Comparison of ENCODE assay signal across 10 mouse cellular contexts in the genomic region with DNA sequence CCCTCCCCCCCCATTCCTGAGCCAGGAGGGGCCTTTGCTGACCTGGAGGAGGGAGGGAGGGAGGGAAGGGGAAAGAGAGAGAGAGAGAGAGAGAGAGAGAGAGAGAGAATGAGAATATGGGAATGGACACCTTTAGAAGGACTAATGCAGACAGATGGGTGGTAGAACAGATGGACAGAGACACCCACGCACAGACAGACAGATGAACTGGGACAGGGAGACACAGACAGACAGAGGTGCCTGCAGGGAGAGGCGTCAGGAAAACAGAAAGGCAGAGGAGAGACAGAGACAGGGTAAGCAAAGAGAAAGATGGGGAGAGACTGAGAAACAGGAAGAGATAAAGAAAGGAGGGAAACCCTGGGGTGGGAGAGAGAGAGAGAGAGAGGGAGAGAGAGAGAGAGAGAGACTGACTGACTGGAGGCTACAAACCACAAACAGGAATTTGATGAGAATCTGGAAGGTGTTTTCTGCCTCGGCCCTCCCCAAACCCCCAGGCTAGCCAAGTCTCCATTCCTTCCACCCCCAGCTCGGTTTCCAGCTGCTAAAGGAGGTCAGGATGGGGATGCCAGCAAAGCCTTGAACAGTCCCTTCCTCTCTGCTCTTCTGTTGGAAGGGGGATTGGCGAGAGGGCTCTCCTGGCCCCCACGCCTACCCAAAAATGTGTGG. TPM values are rescaled to one million over a fixed set of nuclear protein-coding genes. Genes with fewer than 3 reads are reported as not detected.
DNase-seq lines count a peak whose midpoint lies in the region; ATAC-seq and TF ChIP-seq lines count a peak whose summit lies in the region.
"Had no signal": no experiment of that assay in that cellular context is flagged by ENCODE, and none has a peak within 500 bp of the region (broad histone marks: within the 10 kb centered on the region; RNA-seq: fewer than 3 reads in every experiment).

No protein-coding gene starts in this region.

- no peaks in the 10 kb centered on the region for H3K27me3 ChIP-seq in embryonic facial prominence, embryonic 15.5 days
- no peaks in the 10 kb centered on the region for H3K27me3 ChIP-seq in midbrain, embryonic 16.5 days (ENCODE audit: control insufficient read depth, insufficient read depth, low read depth, low read length)

- 27% methylated on average over 6 of the region's 6 CpGs for WGBS in embryonic facial prominence, embryonic 15.5 days
- WGBS in midbrain, embryonic 16.5 days, result 67% methylated on average over 6 of the region's 6 CpGs

- peak overlapping the region; percentile 79 for H3K4me2 ChIP-seq in embryonic facial prominence, embryonic 15.5 days (replicated peaks)
- H3K4me2 ChIP-seq in midbrain, embryonic 16.5 days (ENCODE audit: low read length), result no peak overlapping the region

- peak overlapping the region; percentile 50 for H3K4me3 ChIP-seq in gastrocnemius, adult 2 months
- peak overlapping the region; percentile 11; the same call in 1 of the 2 replicates for H3K4me3 ChIP-seq in layer of hippocampus, adult 2 months
- H3K4me3 ChIP-seq in embryonic facial prominence, embryonic 15.5 days (replicated peaks), result peak overlapping the region; percentile 7; the same call in 1 of the 2 replicates
- H3K4me3 ChIP-seq in midbrain, embryonic 16.5 days (ENCODE audit: low read depth, low read length), result no peak overlapping the region

- DNase-seq in gastrocnemius, adult 2 months, result peak; percentile 57
- DNase-seq in gastrocnemius, adult 8-10 months (ENCODE audit: low spot score in 2 of 2), result no peak
- DNase-seq in layer of hippocampus, adult 2 months (ENCODE audit: low spot score in 2 of 2), result peak; percentile 54 to 66
- no peak for DNase-seq in layer of hippocampus, adult 11-12 months (ENCODE audit: low spot score)
- DNase-seq in adrenal gland, adult (ENCODE audit: inconsistent age in 2 of 2, low spot score in 1 of 2), result no peak
- DNase-seq in urinary bladder, adult 2 months (ENCODE audit: low spot score), result no peak
- DNase-seq: lung, postnatal 36 days had no signal

- no peak for ATAC-seq in embryonic facial prominence, embryonic 15.5 days (ENCODE audit: insufficient number of reproducible peaks, low FRiP score, low TSS enrichment, low read depth)
- ATAC-seq in midbrain, embryonic 16.5 days, result no peak

- no peak overlapping the region for H3K9ac ChIP-seq in embryonic facial prominence, embryonic 15.5 days
- H3K9ac ChIP-seq in midbrain, embryonic 16.5 days (ENCODE audit: low read depth, low read length), result peak overlapping the region; percentile 34; the same call in 1 of the 2 replicates

- no peaks in the 10 kb centered on the region for H3K9me3 ChIP-seq in embryonic facial prominence, embryonic 15.5 days (replicated peaks)
- H3K9me3 ChIP-seq in midbrain, embryonic 16.5 days (replicated peaks; ENCODE audit: control insufficient read depth, low read length, poor library complexity, severe bottlenecking), result no peaks in the 10 kb centered on the region

- peaks cover 100% of the 10 kb centered on the region for H3K4me1 ChIP-seq in embryonic facial prominence, embryonic 15.5 days
- peaks cover 89% of the 10 kb centered on the region for H3K4me1 ChIP-seq in midbrain, embryonic 16.5 days (ENCODE audit: control insufficient read depth, insufficient read depth, low read length)

- TF ChIP-seq CTCF in gastrocnemius, adult 2 months (IDR thresholded peaks at IDR 0.05), result no peak
- TF ChIP-seq CTCF in layer of hippocampus, adult 2 months (conservative IDR thresholded peaks at IDR 0.05), result no peak

- 0 out of 2 replicates have a peak, but pooled peaks cover 6% of the 10 kb centered on the region for H3K36me3 ChIP-seq in embryonic facial prominence, embryonic 15.5 days
- H3K36me3 ChIP-seq in midbrain, embryonic 16.5 days (ENCODE audit: control insufficient read depth, insufficient read depth, low read length), result no peaks in the 10 kb centered on the region

- H3K27ac ChIP-seq in gastrocnemius, adult 2 months, result peak overlapping the region; percentile 98
- H3K27ac ChIP-seq in layer of hippocampus, adult 2 months, result peak overlapping the region; percentile 73
- peak overlapping the region; percentile 99 for H3K27ac ChIP-seq in embryonic facial prominence, embryonic 15.5 days (replicated peaks)
- no peak overlapping the region for H3K27ac ChIP-seq in midbrain, embryonic 16.5 days (ENCODE audit: low read length)

- intact Hi-C loops in gastrocnemius, adult 2 months (cut with DNase I), result no loop called here

RNA-seq across cellular contexts. Expression of gene Ahdc1, which starts 6.7 kb away (rescaled TPM):
- total RNA-seq in gastrocnemius, adult 2 months (2021), result 10 to 100 TPM; 30.2 to 55.1 TPM
- 10 to 100 TPM; 26.3 to 32.9 (median 28.9) TPM for total RNA-seq in gastrocnemius, adult 8-10 months (2022)
- total RNA-seq in layer of hippocampus, adult 2 months (2021), result 100 to 1,000 TPM; 108 to 113 TPM
- 13.2 and 13.9 TPM in 2 replicates for polyA plus RNA-seq in embryonic facial prominence, embryonic 15.5 days (2015; fragmentation: Nextera tagmentation; extraction: Ambion mirVana)
- 11.2 and 12.5 TPM in 2 replicates for polyA plus RNA-seq in midbrain, embryonic 16.5 days (2015; fragmentation: Nextera tagmentation; extraction: Ambion mirVana)
- 5.3 and 13.3 TPM in 2 replicates for polyA plus RNA-seq in urinary bladder, adult 2 months (2012; rRNA removed)

RNA-seq across cellular contexts. Expression of gene Fgr, which starts 43.8 kb away (rescaled TPM):
- under 1 TPM in 1 of 2 experiments, not detected in 1; 0.06 TPM for total RNA-seq in gastrocnemius, adult 2 months (2021)
- not detected for total RNA-seq in gastrocnemius, adult 8-10 months (2022)
- total RNA-seq in layer of hippocampus, adult 2 months (2021), result under 1 TPM in 1 of 2 experiments, not detected in 1; 0.12 TPM
- polyA plus RNA-seq in embryonic facial prominence, embryonic 15.5 days (2015; fragmentation: Nextera tagmentation; extraction: Ambion mirVana), result 0.55 and 0.65 TPM in 2 replicates
- polyA plus RNA-seq in midbrain, embryonic 16.5 days (2015; fragmentation: Nextera tagmentation; extraction: Ambion mirVana), result 0.05 TPM in 1 of 2 replicates, not detected in the other
- polyA plus RNA-seq in urinary bladder, adult 2 months (2012; rRNA removed), result 1.3 and 1.8 TPM in 2 replicates
- total RNA-seq: left cerebral cortex, postnatal 14 days had no signal

Comparison
In these comparisons a context has a peak if more than half of its experiments do, and no peak if none do; other contexts are left out.
1. DNase-seq: peak in gastrocnemius, adult 2 months (single experiment) and layer of hippocampus, adult 2 months (2 of 2); none in gastrocnemius, adult 8-10 months (0 of 2), layer of hippocampus, adult 11-12 months (single experiment), adrenal gland, adult (0 of 2) and urinary bladder, adult 2 months (single experiment).